In the genomic region with DNA sequence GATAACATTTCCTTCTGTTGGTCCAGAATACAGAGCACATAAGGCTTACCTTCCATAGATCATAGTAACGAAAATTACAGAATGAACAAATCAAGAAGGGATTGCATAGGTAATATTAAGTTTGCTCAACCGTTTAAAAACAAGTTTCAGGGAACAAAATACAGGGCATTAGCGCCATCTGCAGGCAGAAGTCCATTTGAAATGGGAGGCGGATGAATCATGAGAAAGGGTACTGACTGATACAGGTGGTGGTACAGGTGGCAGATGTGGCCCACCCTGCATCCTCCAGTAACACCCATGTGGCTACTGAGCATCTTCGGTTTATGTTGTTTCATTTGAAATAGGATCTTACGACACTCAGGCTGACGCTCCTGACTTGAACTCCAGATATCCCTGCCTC, we compare ENCODE assay signal across 9 mouse cellular contexts. TPM values are rescaled to one million over a fixed set of nuclear protein-coding genes. Genes with fewer than 3 reads are reported as not detected.
DNase-seq lines count a peak whose midpoint lies in the region; ATAC-seq and TF ChIP-seq lines count a peak whose summit lies in the region.
"Had no signal": no experiment of that assay in that cellular context is flagged by ENCODE, and none has a peak within 500 bp of the region (broad histone marks: within the 10 kb centered on the region; RNA-seq: fewer than 3 reads in every experiment).

No protein-coding gene starts in this region.

- no peak for TF ChIP-seq POLR2A in small intestine, adult 2 months (IDR thresholded peaks at IDR 0.05; ENCODE audit: low read depth, low read length)

- peak; percentile 84 for DNase-seq in forebrain, postnatal 0 days
- peak; percentile 66 to 70 for DNase-seq in B cell, adult 2 months
- DNase-seq in adrenal gland, postnatal 36 days, result peak; percentile 74 to 81
- DNase-seq in frontal cortex, postnatal 25 days (ENCODE audit: low spot score in 2 of 2), result peak; percentile 67 to 70
- peak; percentile 55 to 87 for DNase-seq in kidney, postnatal 36 days
- peak; percentile 77 for DNase-seq in lung, postnatal 0 days (ENCODE audit: low spot score)

- 0 out of 2 replicates have a peak, but pooled peaks cover 7% of the 10 kb centered on the region for H3K9me3 ChIP-seq in forebrain, postnatal 0 days (ENCODE audit: low read length)
- H3K9me3 ChIP-seq in forebrain, embryonic 15.5 days, result no peaks in the 10 kb centered on the region
- H3K9me3 ChIP-seq in lung, postnatal 0 days (ENCODE audit: low read length), result peaks cover 3% of the 10 kb centered on the region; the same call in 1 of the 2 replicates
- H3K9me3 ChIP-seq: liver, embryonic 15.5 days had no signal

- H3K27me3 ChIP-seq in forebrain, postnatal 0 days (ENCODE audit: insufficient read depth, low read length), result no peaks in the 10 kb centered on the region
- H3K27me3 ChIP-seq in forebrain, embryonic 15.5 days, result no peaks in the 10 kb centered on the region
- no peaks in the 10 kb centered on the region for H3K27me3 ChIP-seq in lung, postnatal 0 days (replicated peaks; ENCODE audit: insufficient read depth, low read length)
- no peaks in the 10 kb centered on the region for H3K27me3 ChIP-seq in small intestine, adult 2 months (ENCODE audit: control insufficient read depth, insufficient read depth, low read length)
- H3K27me3 ChIP-seq: liver, embryonic 15.5 days had no signal

- no peak for TF ChIP-seq EP300 in lung, postnatal 0 days (IDR thresholded peaks at IDR 0.05)

- H3K9ac ChIP-seq in forebrain, postnatal 0 days, result no peak overlapping the region
- H3K9ac ChIP-seq in forebrain, embryonic 15.5 days (replicated peaks), result no peak overlapping the region
- H3K9ac ChIP-seq in lung, postnatal 0 days (replicated peaks; ENCODE audit: low read depth), result no peak overlapping the region
- H3K9ac ChIP-seq: liver, embryonic 15.5 days had no signal

- no peak for ATAC-seq in forebrain, postnatal 0 days
- ATAC-seq in forebrain, embryonic 15.5 days (replicated peaks), result no peak
- no peak for ATAC-seq in lung, postnatal 0 days

- H3K4me3 ChIP-seq in forebrain, postnatal 0 days (ENCODE audit: low read depth, low read length), result no peak overlapping the region
- H3K4me3 ChIP-seq in forebrain, embryonic 15.5 days, result no peak overlapping the region
- no peak overlapping the region for H3K4me3 ChIP-seq in lung, postnatal 0 days (ENCODE audit: low read depth, low read length)
- no peak overlapping the region for H3K4me3 ChIP-seq in small intestine, adult 2 months (ENCODE audit: low read depth, low read length)
- H3K4me3 ChIP-seq: liver, embryonic 15.5 days had no signal

- no peaks in the 10 kb centered on the region for H3K36me3 ChIP-seq in forebrain, postnatal 0 days (ENCODE audit: insufficient read depth)
- no peaks in the 10 kb centered on the region for H3K36me3 ChIP-seq in forebrain, embryonic 15.5 days
- no peaks in the 10 kb centered on the region for H3K36me3 ChIP-seq in lung, postnatal 0 days (ENCODE audit: insufficient read depth, low read length)
- no peaks in the 10 kb centered on the region for H3K36me3 ChIP-seq in small intestine, adult 2 months (ENCODE audit: control insufficient read depth, insufficient read depth, low read length)
- H3K36me3 ChIP-seq: liver, embryonic 15.5 days had no signal

- H3K4me2 ChIP-seq in forebrain, postnatal 0 days (ENCODE audit: low read depth), result no peak overlapping the region
- no peak overlapping the region for H3K4me2 ChIP-seq in forebrain, embryonic 15.5 days (replicated peaks)
- no peak overlapping the region for H3K4me2 ChIP-seq in lung, postnatal 0 days (replicated peaks; ENCODE audit: low read depth, low read length)
- H3K4me2 ChIP-seq: liver, embryonic 15.5 days had no signal

- peak; percentile 86 for TF ChIP-seq CTCF in forebrain, postnatal 0 days (IDR thresholded peaks at IDR 0.05; ENCODE audit: low read depth)
- TF ChIP-seq CTCF in lung, postnatal 0 days (IDR thresholded peaks at IDR 0.05), result peak; percentile 85
- peak; percentile 42; the same call in 1 of the 2 replicates for TF ChIP-seq CTCF in small intestine, adult 2 months (IDR thresholded peaks at IDR 0.05; ENCODE audit: extremely low read depth, insufficient read length, insufficient replicate concordance, low read depth, low read length)

- 35% methylated on average over 7 of the region's 7 CpGs for WGBS in forebrain, postnatal 0 days
- 40% methylated on average over 7 of the region's 7 CpGs for WGBS in forebrain, embryonic 15.5 days
- WGBS in lung, postnatal 0 days, result 31% methylated on average over 7 of the region's 7 CpGs
- 32% methylated on average over 7 of the region's 7 CpGs for WGBS in small intestine, adult 2 months

- H3K27ac ChIP-seq in forebrain, postnatal 0 days (ENCODE audit: low read depth, low read length), result no peak overlapping the region
- H3K27ac ChIP-seq in forebrain, embryonic 15.5 days (replicated peaks), result no peak overlapping the region
- no peak overlapping the region for H3K27ac ChIP-seq in lung, postnatal 0 days (ENCODE audit: low read length)
- H3K27ac ChIP-seq in small intestine, adult 2 months (ENCODE audit: insufficient read depth, low read depth, low read length), result no peak overlapping the region
- H3K27ac ChIP-seq: liver, embryonic 15.5 days had no signal

- no peaks in the 10 kb centered on the region for H3K4me1 ChIP-seq in forebrain, postnatal 0 days (ENCODE audit: insufficient read depth)
- no peaks in the 10 kb centered on the region for H3K4me1 ChIP-seq in forebrain, embryonic 15.5 days
- no peaks in the 10 kb centered on the region for H3K4me1 ChIP-seq in lung, postnatal 0 days (ENCODE audit: insufficient read depth, low read depth, low read length)
- no peaks in the 10 kb centered on the region for H3K4me1 ChIP-seq in small intestine, adult 2 months (ENCODE audit: control insufficient read depth, insufficient read depth, insufficient read length, low read length)
- H3K4me1 ChIP-seq: liver, embryonic 15.5 days had no signal

RNA-seq across cellular contexts. Expression of gene Srd5a3, which starts 21.6 kb away (rescaled TPM):
- total RNA-seq in forebrain, postnatal 0 days (2014; rRNA removed), result 9.9 and 12.8 TPM in 2 replicates
- polyA plus RNA-seq in forebrain, postnatal 0 days (2015; fragmentation: Nextera tagmentation; extraction: Ambion mirVana), result 17.5 and 21.3 TPM in 2 replicates
- 15.6 and 16.2 TPM in 2 replicates for polyA plus RNA-seq in forebrain, embryonic 15.5 days (2015; fragmentation: Nextera tagmentation; extraction: Ambion mirVana)
- total RNA-seq in adrenal gland, postnatal 36 days (2021), result 10 to 100 TPM; 23.6 to 33.3 TPM
- polyA plus RNA-seq in lung, postnatal 0 days (2015; fragmentation: Nextera tagmentation; extraction: Ambion mirVana), result 48.1 and 49.3 TPM in 2 replicates
- 50.4 and 159 TPM in 2 replicates for polyA plus RNA-seq in small intestine, adult 2 months (2012; rRNA removed)
